Mouse (Mus musculus): ENCODE measurements around the gene Hspa5. TPM values are rescaled to one million over a fixed set of nuclear protein-coding genes. Genes with fewer than 3 reads are reported as not detected.
A peak's percentile ranks its signal among the peaks of the same experiment; 100 is the strongest.
"Not testable (repeated sequence)": the region's sequence is repeated elsewhere in the genome, so short reads cannot be mapped to it uniquely, and the experiment has no call there.

Hspa5 gene
- polyA plus RNA-seq, 1 experiment from 2014 or later = 991 TPM

GRCm38 (mm10) chr2:34801516-34802482 lies 30.0 kb downstream of the Hspa5 start:
- 4% methylated on average over 39 of the region's 39 CpGs for WGBS
- Histone ChIP-seq H3K36me3 (ENCODE audit: control insufficient read depth, insufficient read depth, low read length) (0 out of 2 replicates have a peak, but pooled peaks cover 2% of the 10 kb centered on the region), H3K4me2 (ENCODE audit: low read depth, low read length) (peak overlapping the region; percentile 35), H3K4me1 (ENCODE audit: control insufficient read depth, insufficient read depth, low read length) (peaks cover 23% of the 10 kb centered on the region), H3K27ac (ENCODE audit: low read length) (peak overlapping the region; percentile 87), H3K9me3 (ENCODE audit: control insufficient read depth, low read length) (no peaks in the 10 kb centered on the region), H3K9ac (ENCODE audit: low read depth, low read length) (peak overlapping the region; percentile 83), H3K27me3 (replicated peaks; ENCODE audit: control insufficient read depth, insufficient read depth, low read length) (no peaks in the 10 kb centered on the region), H3K4me3 (ENCODE audit: low read length) (peak overlapping the region; percentile 67)
- peak; percentile 95 for ATAC-seq

GRCm38 (mm10) chr2:34802565-34803245 lies 30.9 kb downstream of the Hspa5 start:
- not testable (repeated sequence) for H3K36me3 ChIP-seq (ENCODE audit: control insufficient read depth, insufficient read depth, low read length); H3K27me3 ChIP-seq (replicated peaks; ENCODE audit: control insufficient read depth, insufficient read depth, low read length); H3K9me3 ChIP-seq (ENCODE audit: control insufficient read depth, low read length)
- peak; percentile 43 for ATAC-seq
- H3K4me2 ChIP-seq (ENCODE audit: low read depth, low read length) = peak overlapping the region; percentile 64
- H3K4me1 ChIP-seq (ENCODE audit: control insufficient read depth, insufficient read depth, low read length) = peaks cover 23% of the 10 kb centered on the region
- H3K4me3 ChIP-seq (ENCODE audit: low read length) = peak overlapping the region; percentile 67
- peak overlapping the region; percentile 87 for H3K27ac ChIP-seq (ENCODE audit: low read length)
- WGBS = under 1% methylated on average over 19 of the region's 32 CpGs
- peak overlapping the region; percentile 83 for H3K9ac ChIP-seq (ENCODE audit: low read depth, low read length)

- no peaks in the 10 kb centered on the region for H3K9me3 ChIP-seq (ENCODE audit: control insufficient read depth, low read length)
- peaks cover 23% of the 10 kb centered on the region for H3K4me1 ChIP-seq (ENCODE audit: control insufficient read depth, insufficient read depth, low read length)
- H3K27me3 ChIP-seq (replicated peaks; ENCODE audit: control insufficient read depth, insufficient read depth, low read length) = no peaks in the 10 kb centered on the region
- 0 out of 2 replicates have a peak overlapping the region, but pooled peaks have one; percentile 7 for H3K4me3 ChIP-seq (ENCODE audit: low read length)
- no peak for ATAC-seq
- 63% methylated on average over 3 of the region's 3 CpGs for WGBS
- H3K9ac ChIP-seq (ENCODE audit: low read depth, low read length) = peak overlapping the region; percentile 29; the same call in 1 of the 2 replicates
- H3K36me3 ChIP-seq (ENCODE audit: control insufficient read depth, insufficient read depth, low read length) = 0 out of 2 replicates have a peak, but pooled peaks cover 2% of the 10 kb centered on the region
- peak overlapping the region; percentile 42 for H3K4me2 ChIP-seq (ENCODE audit: low read depth, low read length)
- no peak overlapping the region for H3K27ac ChIP-seq (ENCODE audit: low read length)
Observed at GRCm38 (mm10) chr2:34803746-34804145, 32.0 kb downstream of the Hspa5 start.

GRCm38 (mm10) chr2:34804172-34804571 lies 32.4 kb downstream of the Hspa5 start:
- Histone ChIP-seq H3K27ac (ENCODE audit: low read length) (no peak overlapping the region), H3K9ac (ENCODE audit: low read depth, low read length) (no peak overlapping the region), H3K36me3 (ENCODE audit: control insufficient read depth, insufficient read depth, low read length) (0 out of 2 replicates have a peak, but pooled peaks cover 2% of the 10 kb centered on the region), H3K4me1 (ENCODE audit: control insufficient read depth, insufficient read depth, low read length) (peaks cover 19% of the 10 kb centered on the region), H3K4me3 (ENCODE audit: low read length) (no peak overlapping the region), H3K9me3 (ENCODE audit: control insufficient read depth, low read length) (no peaks in the 10 kb centered on the region), H3K27me3 (replicated peaks; ENCODE audit: control insufficient read depth, insufficient read depth, low read length) (no peaks in the 10 kb centered on the region), H3K4me2 (ENCODE audit: low read depth, low read length) (no peak overlapping the region; the same call in 1 of the 2 replicates)
- ATAC-seq = no peak
- WGBS = 94% methylated on average over 2 of the region's 2 CpGs

GRCm38 (mm10) chr2:34804815-34805214 lies 33.0 kb downstream of the Hspa5 start:
- H3K9me3 ChIP-seq (ENCODE audit: control insufficient read depth, low read length) = no peaks in the 10 kb centered on the region
- 87% methylated on average over 1 of the region's 1 CpGs for WGBS
- H3K9ac ChIP-seq (ENCODE audit: low read depth, low read length) = no peak overlapping the region
- H3K4me3 ChIP-seq (ENCODE audit: low read length) = no peak overlapping the region
- no peak overlapping the region for H3K4me2 ChIP-seq (ENCODE audit: low read depth, low read length)
- no peak for ATAC-seq
- no peaks in the 10 kb centered on the region for H3K27me3 ChIP-seq (replicated peaks; ENCODE audit: control insufficient read depth, insufficient read depth, low read length)
- no peak overlapping the region for H3K27ac ChIP-seq (ENCODE audit: low read length)
- H3K36me3 ChIP-seq (ENCODE audit: control insufficient read depth, insufficient read depth, low read length) = 0 out of 2 replicates have a peak, but pooled peaks cover 2% of the 10 kb centered on the region
- H3K4me1 ChIP-seq (ENCODE audit: control insufficient read depth, insufficient read depth, low read length) = peaks cover 19% of the 10 kb centered on the region

GRCm38 (mm10) chr2:34805364-34805950 lies 33.7 kb downstream of the Hspa5 start:
- no peak overlapping the region for H3K27ac ChIP-seq (ENCODE audit: low read length)
- 84% methylated on average over 10 of the region's 10 CpGs for WGBS
- H3K4me3 ChIP-seq (ENCODE audit: low read length) = no peak overlapping the region
- H3K9ac ChIP-seq (ENCODE audit: low read depth, low read length) = no peak overlapping the region
- ATAC-seq = no peak
- H3K9me3 ChIP-seq (ENCODE audit: control insufficient read depth, low read length) = no peaks in the 10 kb centered on the region
- peaks cover 13% of the 10 kb centered on the region for H3K4me1 ChIP-seq (ENCODE audit: control insufficient read depth, insufficient read depth, low read length)
- H3K27me3 ChIP-seq (replicated peaks; ENCODE audit: control insufficient read depth, insufficient read depth, low read length) = no peaks in the 10 kb centered on the region
- H3K36me3 ChIP-seq (ENCODE audit: control insufficient read depth, insufficient read depth, low read length) = 0 out of 2 replicates have a peak, but pooled peaks cover 2% of the 10 kb centered on the region
- no peak overlapping the region for H3K4me2 ChIP-seq (ENCODE audit: low read depth, low read length)

- Histone ChIP-seq H3K27ac (ENCODE audit: low read length) (no peak overlapping the region), H3K9ac (ENCODE audit: low read depth, low read length) (no peak overlapping the region), H3K27me3 (replicated peaks; ENCODE audit: control insufficient read depth, insufficient read depth, low read length) (no peaks in the 10 kb centered on the region), H3K4me3 (ENCODE audit: low read length) (no peak overlapping the region), H3K4me1 (ENCODE audit: control insufficient read depth, insufficient read depth, low read length) (peaks cover 13% of the 10 kb centered on the region), H3K9me3 (ENCODE audit: control insufficient read depth, low read length) (no peaks in the 10 kb centered on the region), H3K4me2 (ENCODE audit: low read depth, low read length) (no peak overlapping the region), H3K36me3 (ENCODE audit: control insufficient read depth, insufficient read depth, low read length) (peaks cover 8% of the 10 kb centered on the region; the same call in 1 of the 2 replicates)
- 79% methylated on average over 2 of the region's 2 CpGs for WGBS
- ATAC-seq = no peak
Observed at GRCm38 (mm10) chr2:34808057-34808456, 36.3 kb downstream of the Hspa5 start.

GRCm38 (mm10) chr2:34809568-34809967 lies 37.8 kb downstream of the Hspa5 start:
- H3K9ac ChIP-seq (ENCODE audit: low read depth, low read length) = no peak overlapping the region
- H3K27ac ChIP-seq (ENCODE audit: low read length) = no peak overlapping the region
- 95% methylated on average over 1 of the region's 1 CpGs for WGBS
- H3K36me3 ChIP-seq (ENCODE audit: control insufficient read depth, insufficient read depth, low read length) = peaks cover 8% of the 10 kb centered on the region; the same call in 1 of the 2 replicates
- H3K4me2 ChIP-seq (ENCODE audit: low read depth, low read length) = no peak overlapping the region
- H3K4me3 ChIP-seq (ENCODE audit: low read length) = no peak overlapping the region
- H3K4me1 ChIP-seq (ENCODE audit: control insufficient read depth, insufficient read depth, low read length) = peaks cover 3% of the 10 kb centered on the region; the same call in 1 of the 2 replicates
- no peaks in the 10 kb centered on the region for H3K9me3 ChIP-seq (ENCODE audit: control insufficient read depth, low read length)
- no peak for ATAC-seq
- H3K27me3 ChIP-seq (replicated peaks; ENCODE audit: control insufficient read depth, insufficient read depth, low read length) = no peaks in the 10 kb centered on the region

GRCm38 (mm10) chr2:34810775-34811174 lies 39.0 kb downstream of the Hspa5 start:
- no peaks in the 10 kb centered on the region for H3K9me3 ChIP-seq (ENCODE audit: control insufficient read depth, low read length)
- no peaks in the 10 kb centered on the region for H3K27me3 ChIP-seq (replicated peaks; ENCODE audit: control insufficient read depth, insufficient read depth, low read length)
- H3K36me3 ChIP-seq (ENCODE audit: control insufficient read depth, insufficient read depth, low read length) = peaks cover 5% of the 10 kb centered on the region; the same call in 1 of the 2 replicates
- no peak overlapping the region for H3K27ac ChIP-seq (ENCODE audit: low read length)
- H3K9ac ChIP-seq (ENCODE audit: low read depth, low read length) = no peak overlapping the region
- no peak for ATAC-seq
- H3K4me1 ChIP-seq (ENCODE audit: control insufficient read depth, insufficient read depth, low read length) = no peaks in the 10 kb centered on the region; the same call in 1 of the 2 replicates
- no peak overlapping the region for H3K4me2 ChIP-seq (ENCODE audit: low read depth, low read length)
- 95% methylated on average over 3 of the region's 3 CpGs for WGBS
- no peak overlapping the region for H3K4me3 ChIP-seq (ENCODE audit: low read length)
